12 mouse cellular contexts compared by ENCODE assay signal in genomic region chr4:45503816-45504215, GRCm38 (mm10). TPM values are rescaled to one million over a fixed set of nuclear protein-coding genes. Genes with fewer than 3 reads are reported as not detected.
DNase-seq lines count a peak whose midpoint lies in the region; ATAC-seq and TF ChIP-seq lines count a peak whose summit lies in the region.
"Had no signal": no experiment of that assay in that cellular context is flagged by ENCODE, and none has a peak within 500 bp of the region (broad histone marks: within the 10 kb centered on the region; RNA-seq: fewer than 3 reads in every experiment).

No protein-coding gene starts in this region.

- WGBS in hindbrain, embryonic 14.5 days, result 53% methylated on average over 3 of the region's 3 CpGs

- no peak for TF ChIP-seq CTCF in gastrocnemius, adult 2 months (IDR thresholded peaks at IDR 0.05)

- no peak overlapping the region for H3K4me2 ChIP-seq in hindbrain, embryonic 14.5 days (replicated peaks)
- H3K4me2 ChIP-seq: embryonic facial prominence, embryonic 15.5 days had no signal

- no peak overlapping the region for H3K9ac ChIP-seq in hindbrain, embryonic 14.5 days
- H3K9ac ChIP-seq: embryonic facial prominence, embryonic 15.5 days had no signal

- H3K4me3 ChIP-seq in gastrocnemius, adult 2 months, result no peak overlapping the region
- H3K4me3 ChIP-seq in hindbrain, embryonic 14.5 days (replicated peaks; ENCODE audit: low read length), result no peak overlapping the region
- H3K4me3 ChIP-seq: embryonic facial prominence, embryonic 15.5 days had no signal

- H3K9me3 ChIP-seq in hindbrain, embryonic 14.5 days (ENCODE audit: control insufficient read depth, low read length), result no peaks in the 10 kb centered on the region
- H3K9me3 ChIP-seq: embryonic facial prominence, embryonic 15.5 days had no signal

- peak overlapping the region; percentile 68 for H3K27ac ChIP-seq in gastrocnemius, adult 2 months
- no peak overlapping the region for H3K27ac ChIP-seq in hindbrain, embryonic 14.5 days
- H3K27ac ChIP-seq: embryonic facial prominence, embryonic 15.5 days had no signal

- no peaks in the 10 kb centered on the region for H3K36me3 ChIP-seq in hindbrain, embryonic 14.5 days (replicated peaks; ENCODE audit: control insufficient read depth, insufficient read depth)
- H3K36me3 ChIP-seq: embryonic facial prominence, embryonic 15.5 days had no signal

- no peak for ATAC-seq in hindbrain, embryonic 14.5 days (ENCODE audit: low FRiP score)
- ATAC-seq: hindbrain, embryonic 16.5 days had no signal

- H3K4me1 ChIP-seq in hindbrain, embryonic 14.5 days (replicated peaks; ENCODE audit: control insufficient read depth, insufficient read depth, low read length), result peaks cover 26% of the 10 kb centered on the region; the same call in 1 of the 2 replicates

- intact Hi-C loops in gastrocnemius, adult 2 months (cut with DNase I), result no loop called here

- no peaks in the 10 kb centered on the region for H3K27me3 ChIP-seq in hindbrain, embryonic 14.5 days (ENCODE audit: control insufficient read depth, insufficient read depth, low read length)
- H3K27me3 ChIP-seq: embryonic facial prominence, embryonic 15.5 days had no signal

- DNase-seq in gastrocnemius, adult 18-20 months (ENCODE audit: low spot score), result peak; percentile 71
- DNase-seq in gastrocnemius, postnatal 4 days (ENCODE audit: low spot score in 2 of 2), result no peak
- peak; percentile 58 for DNase-seq in testis, postnatal 14 days (ENCODE audit: low spot score)
- DNase-seq in testis, postnatal 10 days (ENCODE audit: low spot score), result no peak
- DNase-seq in gastrocnemius, adult 2 months, result peak; percentile 75
- peak; percentile 60 for DNase-seq in skeletal muscle tissue, adult 2 months (ENCODE audit: low read depth, low spot score)
- DNase-seq in hindbrain, embryonic 14.5 days (ENCODE audit: low spot score), result no peak
- DNase-seq in right cerebral cortex, postnatal 14 days, result no peak
- DNase-seq: kidney, postnatal 36 days; left cerebral cortex, postnatal 4 days had no signal

RNA-seq across cellular contexts. Expression of gene Shb, which starts 28.5 kb away (rescaled TPM):
- 1 to 10 TPM; 5.6 to 6.8 TPM for total RNA-seq in gastrocnemius, adult 18-20 months (2021)
- total RNA-seq in gastrocnemius, postnatal 4 days (2021), result 10 to 100 TPM; 16.8 to 23.5 TPM
- 10 to 100 TPM in 1 of 2 experiments, 1 to 10 TPM in 1; 6.5 to 10.0 TPM for total RNA-seq in gastrocnemius, adult 2 months (2021)
- polyA plus RNA-seq in hindbrain, embryonic 14.5 days (2014; fragmentation: Nextera tagmentation; extraction: Ambion mirVana), result 8.7 and 9.9 TPM in 2 replicates

Comparison
In these comparisons a context has a peak if more than half of its experiments do, and no peak if none do; other contexts are left out.
1. DNase-seq: peak in gastrocnemius, adult 18-20 months (single experiment), testis, postnatal 14 days (single experiment), gastrocnemius, adult 2 months (single experiment) and skeletal muscle tissue, adult 2 months (single experiment); none in gastrocnemius, postnatal 4 days (0 of 2), testis, postnatal 10 days (single experiment), hindbrain, embryonic 14.5 days (single experiment) and right cerebral cortex, postnatal 14 days (single experiment).